Mouse (Mus musculus) intestine, embryonic 16.5 days (tissue): ENCODE data around the gene Ubl4b. TPM values are rescaled to one million over a fixed set of nuclear protein-coding genes. Genes with fewer than 3 reads are reported as not detected.

ENCODE experiments used
- ATAC-seq: fragments of 200-750 bp; cut with Nextera tagmentation; 2 replicates; pipeline ENCODE4 v1.8.0; 2017; ENCODE audit warnings: moderate TSS enrichment, moderate library complexity
- H3K27ac ChIP-seq: fragments of 300-500 bp; sonication (generic); 2 replicates; pipeline ENCODE4 v1.5.1; 2014; ENCODE audit warnings: mild to moderate bottlenecking, low read length
- H3K27me3 ChIP-seq: fragments of 300-500 bp; sonication (generic); replicated peaks from 2 replicates; pipeline ENCODE4 v1.6.1; 2014; ENCODE audit warnings: low read length, control low read depth, mixed read lengths; ENCODE audit not compliant: control insufficient read depth, insufficient read depth
- H3K36me3 ChIP-seq: fragments of 300-500 bp; sonication (generic); 2 replicates; pipeline ENCODE4 v1.6.1; 2014; ENCODE audit warnings: low read length, control low read depth; ENCODE audit not compliant: control insufficient read depth, insufficient read depth
- H3K4me1 ChIP-seq: fragments of 300-500 bp; sonication (generic); 2 replicates; pipeline ENCODE4 v1.6.1; 2014; ENCODE audit warnings: low read length, control low read depth, mixed read lengths; ENCODE audit not compliant: control insufficient read depth, insufficient read depth
- H3K4me2 ChIP-seq: fragments of 300-500 bp; sonication (generic); 2 replicates; pipeline ENCODE4 v1.6.1; 2014; ENCODE audit warnings: low read depth, low read length, control low read depth
- H3K4me3 ChIP-seq: fragments of 300-500 bp; sonication (generic); 2 replicates; pipeline ENCODE4 v1.5.1; 2014; ENCODE audit warnings: mild to moderate bottlenecking, low read length
- H3K9ac ChIP-seq: fragments of 300-500 bp; sonication (generic); 2 replicates; pipeline ENCODE4 v1.6.1; 2014; ENCODE audit warnings: low read depth, low read length
- H3K9me3 ChIP-seq: fragments of 300-500 bp; sonication (generic); 2 replicates; pipeline ENCODE4 v1.6.1; 2016; ENCODE audit warnings: low read length, control low read depth; ENCODE audit not compliant: control insufficient read depth
- WGBS: fragments of 180-500 bp; shearing (Covaris S2); extraction: QIAGEN DNeasy Blood & Tissue Kit; methylation state at CpG from one replicate; pipeline ENCODE4 v1.1.7; 2014; 5-methylcytosine and 5-hydroxymethylcytosine counted together
- polyA plus RNA-seq: library from polyadenylated mRNA; unstranded; fragments of >200 nt; fragmentation: Nextera tagmentation; extraction: Ambion mirVana; gene quantifications from 2 replicates; pipeline ENCODE4 v1.2.1, GENCODE M21; 2015

Gene Ubl4b
- polyA plus RNA-seq, 1 experiment from 2014 or later, result not detected

GRCm38 (mm10) chr3:107534951-107535350 is 19.9 kb downstream of the Ubl4b start:
- Histone ChIP-seq H3K27me3 (peaks cover 16% of the 10 kb centered on the region), H3K27ac (no peak overlapping the region), H3K9me3 (no peaks in the 10 kb centered on the region), H3K4me2 (no peak overlapping the region), H3K9ac (no peak overlapping the region), H3K4me1 (0 out of 2 replicates have a peak, but pooled peaks cover 2% of the 10 kb centered on the region), H3K4me3 (no peak overlapping the region), H3K36me3 (no peaks in the 10 kb centered on the region)
- 87% methylated on average over 7 of the region's 7 CpGs for WGBS
- ATAC-seq, result no peak

- H3K4me2 ChIP-seq, result no peak overlapping the region
- H3K4me3 ChIP-seq, result no peak overlapping the region
- H3K36me3 ChIP-seq, result no peaks in the 10 kb centered on the region
- peaks cover 16% of the 10 kb centered on the region; the same call in 1 of the 2 replicates for H3K27me3 ChIP-seq
- H3K27ac ChIP-seq, result no peak overlapping the region
- H3K4me1 ChIP-seq, result 0 out of 2 replicates have a peak, but pooled peaks cover 2% of the 10 kb centered on the region
- no peak overlapping the region for H3K9ac ChIP-seq
- H3K9me3 ChIP-seq, result no peaks in the 10 kb centered on the region
- ATAC-seq, result no peak
- WGBS, result 58% methylated on average over 4 of the region's 4 CpGs
Measured at GRCm38 (mm10) chr3:107533532-107533931, 21.3 kb downstream of the Ubl4b start.

- H3K4me2 ChIP-seq, result no peak overlapping the region
- H3K4me3 ChIP-seq, result no peak overlapping the region
- no peaks in the 10 kb centered on the region for H3K4me1 ChIP-seq
- no peaks in the 10 kb centered on the region for H3K36me3 ChIP-seq
- WGBS, result 79% methylated on average over 5 of the region's 5 CpGs
- H3K9me3 ChIP-seq, result no peaks in the 10 kb centered on the region
- H3K9ac ChIP-seq, result no peak overlapping the region
- H3K27ac ChIP-seq, result no peak overlapping the region
- H3K27me3 ChIP-seq, result 0 out of 2 replicates have a peak, but pooled peaks cover 5% of the 10 kb centered on the region
- ATAC-seq, result no peak
Measured at GRCm38 (mm10) chr3:107530581-107530980, 24.3 kb downstream of the Ubl4b start.

- Histone ChIP-seq H3K27me3 (0 out of 2 replicates have a peak, but pooled peaks cover 3% of the 10 kb centered on the region), H3K9me3 (no peaks in the 10 kb centered on the region), H3K4me3 (no peak overlapping the region), H3K4me2 (no peak overlapping the region), H3K36me3 (no peaks in the 10 kb centered on the region), H3K9ac (no peak overlapping the region), H3K4me1 (no peaks in the 10 kb centered on the region), H3K27ac (no peak overlapping the region)
- no peak for ATAC-seq
- 68% methylated on average over 5 of the region's 5 CpGs for WGBS
Measured at GRCm38 (mm10) chr3:107529182-107529581, 25.7 kb downstream of the Ubl4b start.

GRCm38 (mm10) chr3:107528401-107529118 is 26.3 kb downstream of the Ubl4b start:
- no peaks in the 10 kb centered on the region for H3K27me3 ChIP-seq

GRCm38 (mm10) chr3:107524547-107524946 is 30.3 kb downstream of the Ubl4b start:
- ATAC-seq, result no peak
- H3K9ac ChIP-seq, result no peak overlapping the region
- WGBS, result 71% methylated on average over 6 of the region's 6 CpGs
- H3K36me3 ChIP-seq, result no peaks in the 10 kb centered on the region
- no peaks in the 10 kb centered on the region for H3K4me1 ChIP-seq
- H3K27me3 ChIP-seq, result no peaks in the 10 kb centered on the region
- H3K4me3 ChIP-seq, result no peak overlapping the region
- no peak overlapping the region for H3K27ac ChIP-seq
- H3K4me2 ChIP-seq, result no peak overlapping the region
- H3K9me3 ChIP-seq, result no peaks in the 10 kb centered on the region

More at GRCm38 (mm10) chr3:107528401-107529118, 26.3 kb downstream of the Ubl4b start:
- H3K4me3 ChIP-seq, result no peak overlapping the region
- no peaks in the 10 kb centered on the region for H3K9me3 ChIP-seq
- no peaks in the 10 kb centered on the region for H3K4me1 ChIP-seq
- 30% methylated on average over 9 of the region's 9 CpGs for WGBS
- no peak overlapping the region for H3K27ac ChIP-seq
- no peak overlapping the region for H3K9ac ChIP-seq
- no peaks in the 10 kb centered on the region for H3K36me3 ChIP-seq
- no peak overlapping the region for H3K4me2 ChIP-seq
- no peak for ATAC-seq

- Histone ChIP-seq H3K36me3 (no peaks in the 10 kb centered on the region), H3K9ac (no peak overlapping the region), H3K27me3 (peaks cover 33% of the 10 kb centered on the region), H3K4me2 (no peak overlapping the region), H3K9me3 (no peaks in the 10 kb centered on the region), H3K4me3 (no peak overlapping the region), H3K27ac (no peak overlapping the region), H3K4me1 (peaks cover 10% of the 10 kb centered on the region; the same call in 1 of the 2 replicates)
- WGBS, result 76% methylated on average over 5 of the region's 5 CpGs
- no peak for ATAC-seq
Measured at GRCm38 (mm10) chr3:107520931-107521330, 33.9 kb downstream of the Ubl4b start.

- peaks cover 10% of the 10 kb centered on the region; the same call in 1 of the 2 replicates for H3K4me1 ChIP-seq
- ATAC-seq, result peak; percentile 80
- WGBS, result under 1% methylated on average over 68 of the region's 68 CpGs
- peaks cover 35% of the 10 kb centered on the region for H3K27me3 ChIP-seq
- peak within 1 kb of the TSS; percentile 95 for H3K4me2 ChIP-seq
- H3K27ac ChIP-seq, result no peak within 1 kb of the TSS
- H3K36me3 ChIP-seq, result no peaks in the 10 kb centered on the region
- no peaks in the 10 kb centered on the region for H3K9me3 ChIP-seq
- peak within 1 kb of the TSS; percentile 60 for H3K9ac ChIP-seq
- peak within 1 kb of the TSS; percentile 57 for H3K4me3 ChIP-seq
Measured at GRCm38 (mm10) chr3:107517631-107518108, 37.2 kb downstream of the Ubl4b start, which contains the start of gene Slc6a17. Slc6a17 (minus strand) TSS chr3:107518018.

GRCm38 (mm10) chr3:107516776-107517630 is 37.9 kb downstream of the Ubl4b start:
- no peaks in the 10 kb centered on the region for H3K9me3 ChIP-seq
- H3K4me2 ChIP-seq, result peak overlapping the region; percentile 95
- H3K4me3 ChIP-seq, result peak overlapping the region; percentile 57
- WGBS, result 7% methylated on average over 55 of the region's 55 CpGs
- peak overlapping the region; percentile 60 for H3K9ac ChIP-seq
- H3K27me3 ChIP-seq, result peaks cover 35% of the 10 kb centered on the region
- H3K36me3 ChIP-seq, result no peaks in the 10 kb centered on the region
- ATAC-seq, result peak; percentile 78
- H3K27ac ChIP-seq, result no peak overlapping the region
- peaks cover 10% of the 10 kb centered on the region; the same call in 1 of the 2 replicates for H3K4me1 ChIP-seq
